Mouse (Mus musculus) cortical plate, adult 2 months (tissue): ENCODE data around the gene Cyp8b1.

Source experiments
- CTCF ChIP-seq: fragments of 200-500 bp; IDR thresholded peaks from 2 replicates; pipeline ENCODE4 v1.5.1; 2011; ENCODE audit warnings: mild to moderate bottlenecking, control low read depth, low read length; ENCODE audit not compliant: insufficient read depth; ENCODE audit errors: extremely low read depth
- POLR2A ChIP-seq: fragments of 200-500 bp; IDR thresholded peaks from 2 replicates; pipeline ENCODE4 v1.6.1; 2011; ENCODE audit warnings: mild to moderate bottlenecking, low read length, control low read depth; ENCODE audit not compliant: insufficient read depth; ENCODE audit errors: extremely low read depth

DNA sequence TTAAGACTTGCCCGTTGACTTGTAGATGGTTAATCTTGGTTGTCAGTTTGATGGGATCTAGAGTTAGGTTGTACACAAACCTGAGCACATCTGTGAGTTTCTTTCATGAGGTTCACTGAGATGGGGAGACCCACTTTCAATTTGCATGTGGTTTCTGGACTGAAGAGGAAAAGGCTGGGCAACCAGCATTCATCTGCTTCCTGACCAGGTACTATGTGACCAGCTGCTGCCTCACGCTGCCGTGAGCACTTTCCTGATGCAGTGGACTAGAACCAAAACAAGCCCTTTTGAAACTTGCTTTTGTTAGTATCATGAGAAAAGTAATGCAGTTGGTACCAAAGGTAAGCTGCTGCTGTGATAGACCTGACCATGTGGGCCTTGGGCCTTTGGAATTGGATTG is 26.9 kb upstream of the Cyp8b1 start:
- no peak for TF ChIP-seq CTCF
- no peak for TF ChIP-seq POLR2A
